Mouse (Mus musculus) forebrain, embryonic 14.5 days (tissue): ENCODE results near the gene Krt19. TPM values are rescaled to one million over a fixed set of nuclear protein-coding genes. Genes with fewer than 3 reads are reported as not detected.
A peak's percentile ranks its signal among the peaks of the same experiment; 100 is the strongest.

ENCODE experiments used
- ATAC-seq: fragments of 200-750 bp; cut with Nextera tagmentation; 2 replicates; pipeline ENCODE4 v1.8.0; 2017; ENCODE audit warnings: mild to moderate bottlenecking, moderate library complexity
- DNase-seq: peaks from one replicate; pipeline ENCODE4 v3.0.0-alpha.2; 2015; ENCODE audit warnings: low spot score
- H3K27ac ChIP-seq: fragments of 300-500 bp; sonication (generic); 2 replicates; pipeline ENCODE4 v1.5.1; 2014; ENCODE audit warnings: low read depth, mild to moderate bottlenecking, control low read depth, low read length, moderate library complexity
- H3K27me3 ChIP-seq: fragments of 300-500 bp; sonication (generic); replicated peaks from 2 replicates; pipeline ENCODE4 v1.6.1; 2014; ENCODE audit warnings: low read length, control low read depth, mixed read lengths; ENCODE audit not compliant: control insufficient read depth, insufficient read depth
- H3K36me3 ChIP-seq: fragments of 300-500 bp; sonication (generic); 2 replicates; pipeline ENCODE4 v1.6.1; 2014; ENCODE audit warnings: low read length, control low read depth; ENCODE audit not compliant: control insufficient read depth, insufficient read depth
- H3K4me1 ChIP-seq: fragments of 300-500 bp; sonication (generic); 2 replicates; pipeline ENCODE4 v1.6.1; 2014; ENCODE audit warnings: antibody characterized with exemption, low read length, control low read depth; ENCODE audit not compliant: control insufficient read depth, insufficient read depth
- H3K4me2 ChIP-seq: fragments of 300-500 bp; sonication (generic); 2 replicates; pipeline ENCODE4 v1.6.1; 2014; ENCODE audit warnings: mild to moderate bottlenecking, control low read depth, low read length
- H3K4me3 ChIP-seq: fragments of 300-500 bp; sonication (generic); 2 replicates; pipeline ENCODE4 v1.5.1; 2014; ENCODE audit warnings: low read depth, low read length, control low read depth
- H3K9ac ChIP-seq: fragments of 300-500 bp; sonication (generic); 2 replicates; pipeline ENCODE4 v1.6.1; 2014; ENCODE audit warnings: mild to moderate bottlenecking, low read length, control low read depth, moderate library complexity
- H3K9me3 ChIP-seq: fragments of 300-500 bp; sonication (generic); replicated peaks from 2 replicates; pipeline ENCODE4 v1.6.1; 2016; ENCODE audit warnings: low read length, control low read depth, mixed read lengths; ENCODE audit not compliant: control insufficient read depth
- WGBS: fragments of 180-500 bp; shearing (Covaris S2); extraction: QIAGEN DNeasy Blood & Tissue Kit; methylation state at CpG from one replicate; pipeline ENCODE4 v1.1.7; 2014; 5-methylcytosine and 5-hydroxymethylcytosine counted together
- polyA plus RNA-seq: library from polyadenylated mRNA; unstranded; fragments of >200 nt; fragmentation: Nextera tagmentation; extraction: Ambion mirVana; gene quantifications from 2 replicates; pipeline ENCODE4 v1.2.1, GENCODE M21; 2014

The Krt19 gene
- polyA plus RNA-seq, 1 experiment from 2014 or later: 1.2 TPM

- WGBS: 28% methylated on average over 14 of the region's 14 CpGs
- no peak overlapping the region for H3K4me2 ChIP-seq
- ATAC-seq: 0 out of 2 replicates have a peak, but pooled peaks have one; percentile 26
Observed at GRCm38 (mm10) chr11:100168765-100169762, 20.6 kb upstream of the Krt19 start.

GRCm38 (mm10) chr11:100168071-100168470 is 19.6 kb upstream of the Krt19 start:
- Histone ChIP-seq H3K36me3 (no peaks in the 10 kb centered on the region), H3K27me3 (no peaks in the 10 kb centered on the region), H3K27ac (no peak overlapping the region), H3K9me3 (no peaks in the 10 kb centered on the region), H3K4me1 (no peaks in the 10 kb centered on the region), H3K4me3 (no peak overlapping the region), H3K9ac (no peak overlapping the region), H3K4me2 (no peak overlapping the region)
- DNase-seq: no peak
- WGBS: 87% methylated on average over 8 of the region's 8 CpGs
- no peak for ATAC-seq

More at GRCm38 (mm10) chr11:100168765-100169762, 20.6 kb upstream of the Krt19 start:
- H3K36me3 ChIP-seq: no peaks in the 10 kb centered on the region
- H3K9ac ChIP-seq: no peak overlapping the region
- DNase-seq: peak; percentile 72
- no peaks in the 10 kb centered on the region for H3K27me3 ChIP-seq
- no peak overlapping the region for H3K27ac ChIP-seq
- no peaks in the 10 kb centered on the region for H3K9me3 ChIP-seq
- H3K4me3 ChIP-seq: no peak overlapping the region
- H3K4me1 ChIP-seq: no peaks in the 10 kb centered on the region

GRCm38 (mm10) chr11:100164392-100164791 is 15.9 kb upstream of the Krt19 start:
- Histone ChIP-seq H3K27ac (no peak overlapping the region), H3K9ac (no peak overlapping the region), H3K4me1 (no peaks in the 10 kb centered on the region), H3K27me3 (no peaks in the 10 kb centered on the region), H3K36me3 (no peaks in the 10 kb centered on the region), H3K4me3 (no peak overlapping the region), H3K4me2 (no peak overlapping the region), H3K9me3 (no peaks in the 10 kb centered on the region)
- WGBS: 78% methylated on average over 7 of the region's 7 CpGs
- DNase-seq (no peak), ATAC-seq (no peak)

- H3K9me3 ChIP-seq: no peaks in the 10 kb centered on the region
- H3K9ac ChIP-seq: no peak overlapping the region
- H3K4me2 ChIP-seq: no peak overlapping the region
- no peaks in the 10 kb centered on the region for H3K27me3 ChIP-seq
- no peaks in the 10 kb centered on the region for H3K36me3 ChIP-seq
- H3K4me1 ChIP-seq: no peaks in the 10 kb centered on the region
- H3K27ac ChIP-seq: no peak overlapping the region
- DNase-seq (no peak), ATAC-seq (no peak)
- no peak overlapping the region for H3K4me3 ChIP-seq
- WGBS: 56% methylated on average over 6 of the region's 6 CpGs
Observed at GRCm38 (mm10) chr11:100157908-100158477, 9.5 kb upstream of the Krt19 start.

- no peak overlapping the region for H3K4me3 ChIP-seq
- DNase-seq (no peak), ATAC-seq (no peak)
- 81% methylated on average over 3 of the region's 3 CpGs for WGBS
- no peaks in the 10 kb centered on the region for H3K9me3 ChIP-seq
- no peak overlapping the region for H3K4me2 ChIP-seq
- H3K4me1 ChIP-seq: no peaks in the 10 kb centered on the region
- H3K9ac ChIP-seq: no peak overlapping the region
- H3K36me3 ChIP-seq: no peaks in the 10 kb centered on the region
- no peak overlapping the region for H3K27ac ChIP-seq
- no peaks in the 10 kb centered on the region for H3K27me3 ChIP-seq
Observed at GRCm38 (mm10) chr11:100157331-100157730, 8.9 kb upstream of the Krt19 start.

GRCm38 (mm10) chr11:100155497-100156255 is 7.2 kb upstream of the Krt19 start:
- no peak overlapping the region for H3K9ac ChIP-seq
- ATAC-seq (no peak), DNase-seq (no peak)
- no peaks in the 10 kb centered on the region for H3K9me3 ChIP-seq
- H3K4me1 ChIP-seq: no peaks in the 10 kb centered on the region
- H3K4me3 ChIP-seq: no peak overlapping the region
- no peaks in the 10 kb centered on the region for H3K36me3 ChIP-seq
- no peaks in the 10 kb centered on the region for H3K27me3 ChIP-seq
- no peak overlapping the region for H3K27ac ChIP-seq
- WGBS: 75% methylated on average over 8 of the region's 8 CpGs
- no peak overlapping the region for H3K4me2 ChIP-seq

GRCm38 (mm10) chr11:100147566-100148353 is 705 bp downstream of the Krt19 start:
- no peak for DNase-seq
- 86% methylated on average over 5 of the region's 5 CpGs for WGBS
- H3K4me2 ChIP-seq: no peak overlapping the region
- H3K9me3 ChIP-seq: no peaks in the 10 kb centered on the region
- no peaks in the 10 kb centered on the region for H3K36me3 ChIP-seq
- H3K9ac ChIP-seq: no peak overlapping the region
- no peak overlapping the region for H3K27ac ChIP-seq
- no peak for ATAC-seq
- H3K4me1 ChIP-seq: no peaks in the 10 kb centered on the region; the same call in 1 of the 2 replicates
- H3K4me3 ChIP-seq: no peak overlapping the region
- peaks cover 23% of the 10 kb centered on the region for H3K27me3 ChIP-seq

- Histone ChIP-seq H3K27me3 (peaks cover 23% of the 10 kb centered on the region), H3K4me3 (peak overlapping the region; percentile 5; the same call in 1 of the 2 replicates), H3K9ac (no peak overlapping the region), H3K4me2 (peak overlapping the region; percentile 39), H3K36me3 (no peaks in the 10 kb centered on the region), H3K9me3 (no peaks in the 10 kb centered on the region), H3K4me1 (no peaks in the 10 kb centered on the region; the same call in 1 of the 2 replicates), H3K27ac (no peak overlapping the region)
- ATAC-seq (no peak), DNase-seq (no peak)
- WGBS: 3% methylated on average over 13 of the region's 13 CpGs
Observed at GRCm38 (mm10) chr11:100145858-100146560, 2.5 kb downstream of the Krt19 start.
